Comparison of ENCODE assay signal across 8 mouse cellular contexts in the genomic region with DNA sequence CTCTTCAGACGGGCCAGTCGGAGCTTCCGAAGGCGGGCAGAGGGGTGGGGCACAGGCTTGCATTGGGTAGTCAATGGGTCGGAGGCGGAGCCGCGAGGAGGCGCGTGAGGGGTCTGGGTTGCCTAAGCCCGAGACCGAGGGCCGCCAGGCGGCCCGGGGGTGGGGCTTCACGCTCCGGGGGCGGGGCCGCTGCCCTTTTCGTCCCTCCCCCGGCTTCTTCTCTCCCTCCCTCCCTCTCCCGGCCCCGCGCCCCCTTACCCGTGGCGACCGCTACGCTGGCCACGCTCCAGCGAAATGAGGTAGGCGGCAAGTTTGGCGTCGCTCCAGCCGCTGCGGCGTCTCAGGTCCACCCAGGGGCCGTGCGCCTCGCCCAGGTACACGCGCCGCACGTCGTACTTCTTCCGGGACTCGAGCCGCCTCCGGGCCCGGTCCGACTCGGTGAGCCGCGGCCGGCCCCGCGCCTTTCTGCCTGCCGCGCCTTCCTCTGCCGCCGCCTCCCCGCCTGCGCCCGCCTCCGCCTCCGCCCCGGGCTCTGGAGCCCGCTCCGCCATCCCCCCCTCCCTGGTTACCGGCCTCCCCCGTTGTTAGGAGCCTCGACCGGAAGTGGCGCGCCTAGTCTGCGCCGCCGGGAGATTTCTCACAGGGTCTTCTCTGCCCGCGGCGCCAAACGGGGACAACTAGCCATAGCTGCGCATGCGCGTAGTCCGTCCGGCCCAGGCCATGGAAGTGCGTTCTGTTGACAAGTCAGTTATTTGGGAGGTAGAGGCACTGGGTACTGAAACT. TPM values are rescaled to one million over a fixed set of nuclear protein-coding genes. Genes with fewer than 3 reads are reported as not detected.
DNase-seq lines count a peak whose midpoint lies in the region; ATAC-seq and TF ChIP-seq lines count a peak whose summit lies in the region.

A gene (minus strand): TSS at position 469 of the 783 bp plus-strand sequence.
A gene (minus strand): TSS at position 586 of the 783 bp plus-strand sequence.

- H3K9ac ChIP-seq in embryonic facial prominence, embryonic 14.5 days (ENCODE audit: low read depth, low read length), result peak within 1 kb of the TSS; percentile 87
- peak within 1 kb of the TSS; percentile 92 for H3K9ac ChIP-seq in limb, embryonic 14.5 days (ENCODE audit: low read depth, low read length, severe bottlenecking)
- peak within 1 kb of the TSS; percentile 83 for H3K9ac ChIP-seq in midbrain, postnatal 0 days (replicated peaks; ENCODE audit: low read length, poor library complexity, severe bottlenecking)

- under 1% methylated on average over 50 of the region's 87 CpGs for WGBS in embryonic facial prominence, embryonic 14.5 days
- under 1% methylated on average over 54 of the region's 87 CpGs for WGBS in limb, embryonic 14.5 days
- WGBS in midbrain, postnatal 0 days, result under 1% methylated on average over 61 of the region's 87 CpGs

- peak within 1 kb of the TSS; percentile 59 for H3K4me2 ChIP-seq in embryonic facial prominence, embryonic 14.5 days (ENCODE audit: low read depth, low read length)
- H3K4me2 ChIP-seq in limb, embryonic 14.5 days (replicated peaks; ENCODE audit: low read depth, low read length, severe bottlenecking), result peak within 1 kb of the TSS; percentile 61
- H3K4me2 ChIP-seq in midbrain, postnatal 0 days (ENCODE audit: low read depth, low read length, poor library complexity, severe bottlenecking), result peak within 1 kb of the TSS; percentile 61

- H3K27ac ChIP-seq in embryonic facial prominence, embryonic 14.5 days (replicated peaks; ENCODE audit: low read depth, low read length), result peak within 1 kb of the TSS; percentile 97
- H3K27ac ChIP-seq in limb, embryonic 14.5 days (replicated peaks; ENCODE audit: low read depth, low read length), result peak within 1 kb of the TSS; percentile 98
- H3K27ac ChIP-seq in midbrain, postnatal 0 days (ENCODE audit: low read depth, low read length), result peak within 1 kb of the TSS; percentile 93

- peak; percentile 12; the same call in 1 of the 2 replicates for TF ChIP-seq POLR2A in limb, embryonic 14.5 days (IDR thresholded peaks at IDR 0.05; ENCODE audit: borderline replicate concordance, extremely low read depth, insufficient read depth, insufficient read length)

- H3K4me1 ChIP-seq in embryonic facial prominence, embryonic 14.5 days (ENCODE audit: control insufficient read depth, insufficient read depth, low read length), result peaks cover 3% of the 10 kb centered on the region; the same call in 1 of the 2 replicates
- H3K4me1 ChIP-seq in limb, embryonic 14.5 days (ENCODE audit: control insufficient read depth, insufficient read depth, low read length), result peaks cover 6% of the 10 kb centered on the region; the same call in 1 of the 2 replicates
- peaks cover 6% of the 10 kb centered on the region; the same call in 1 of the 2 replicates for H3K4me1 ChIP-seq in midbrain, postnatal 0 days (ENCODE audit: insufficient read depth, low read length)

- H3K36me3 ChIP-seq in embryonic facial prominence, embryonic 14.5 days (ENCODE audit: control insufficient read depth, insufficient read depth, low read length), result peaks cover 31% of the 10 kb centered on the region; the same call in 1 of the 2 replicates
- H3K36me3 ChIP-seq in limb, embryonic 14.5 days (ENCODE audit: control insufficient read depth, insufficient read depth, low read length), result peaks cover 26% of the 10 kb centered on the region
- peaks cover 25% of the 10 kb centered on the region for H3K36me3 ChIP-seq in midbrain, postnatal 0 days (ENCODE audit: insufficient read depth, low read length)

- ATAC-seq in embryonic facial prominence, embryonic 14.5 days (ENCODE audit: low read depth), result peak; percentile 98
- ATAC-seq in limb, embryonic 14.5 days (ENCODE audit: low FRiP score, low read depth), result peak; percentile 97
- peak; percentile 96 for ATAC-seq in midbrain, postnatal 0 days (ENCODE audit: low FRiP score)

- no peaks in the 10 kb centered on the region for H3K27me3 ChIP-seq in embryonic facial prominence, embryonic 14.5 days (replicated peaks; ENCODE audit: control insufficient read depth, insufficient read depth, low read length)
- H3K27me3 ChIP-seq in limb, embryonic 14.5 days (ENCODE audit: control insufficient read depth, insufficient read depth, low read length), result no peaks in the 10 kb centered on the region
- H3K27me3 ChIP-seq in midbrain, postnatal 0 days (ENCODE audit: insufficient read depth, low read length), result no peaks in the 10 kb centered on the region

- H3K9me3 ChIP-seq in embryonic facial prominence, embryonic 14.5 days (ENCODE audit: control insufficient read depth, low read length), result no peaks in the 10 kb centered on the region
- no peaks in the 10 kb centered on the region for H3K9me3 ChIP-seq in limb, embryonic 14.5 days (ENCODE audit: control insufficient read depth, low read length)
- H3K9me3 ChIP-seq in midbrain, postnatal 0 days (ENCODE audit: low read length), result no peaks in the 10 kb centered on the region

- H3K4me3 ChIP-seq in embryonic facial prominence, embryonic 14.5 days (ENCODE audit: low read depth, low read length), result peak within 1 kb of the TSS; percentile 67
- H3K4me3 ChIP-seq in limb, embryonic 14.5 days (replicated peaks; ENCODE audit: low read length), result peak within 1 kb of the TSS; percentile 85
- H3K4me3 ChIP-seq in midbrain, postnatal 0 days (ENCODE audit: low read depth, low read length), result peak within 1 kb of the TSS; percentile 71

- TF ChIP-seq CTCF in midbrain, postnatal 0 days (IDR thresholded peaks at IDR 0.05), result peak; percentile 46

- DNase-seq in 3T3-L1 (ENCODE audit: low read depth, low spot score), result peak; percentile 97
- peak; percentile 93 to 95 for DNase-seq in adrenal gland, postnatal 4 days (ENCODE audit: low spot score in 2 of 2)
- DNase-seq in embryonic facial prominence, embryonic 14.5 days (ENCODE audit: low spot score), result peak; percentile 98
- peak; percentile 95 for DNase-seq in heart, adult 8-10 months (ENCODE audit: low spot score)
- DNase-seq in kidney, adult 9 months, result peak; percentile 98
- peak; percentile 98 for DNase-seq in limb, embryonic 14.5 days (ENCODE audit: low spot score)
- peak; percentile 98 for DNase-seq in midbrain, postnatal 0 days (ENCODE audit: low spot score)
- DNase-seq in spleen, postnatal 14 days (ENCODE audit: low spot score in 2 of 2), result peak; percentile 89 to 94

RNA-seq across cellular contexts. Expression of the first gene that starts in this region (rescaled TPM):
- total RNA-seq in adrenal gland, postnatal 4 days (2021), result not detected
- not detected in 2 replicates for polyA plus RNA-seq in embryonic facial prominence, embryonic 14.5 days (2014; fragmentation: Nextera tagmentation; extraction: Ambion mirVana)
- under 1 TPM in 1 of 4 experiments, not detected in 3; 0.66 TPM for total RNA-seq in heart, adult 8-10 months (2022)
- polyA plus RNA-seq in limb, embryonic 14.5 days (2012; rRNA removed), result 0.28 TPM in 1 of 2 replicates, not detected in the other
- polyA plus RNA-seq in limb, embryonic 14.5 days (2014; fragmentation: Nextera tagmentation; extraction: Ambion mirVana), result not detected in 2 replicates
- 4.1 TPM in 1 of 2 replicates, not detected in the other for total RNA-seq in midbrain, postnatal 0 days (2014; rRNA removed)
- polyA plus RNA-seq in midbrain, postnatal 0 days (2015; fragmentation: Nextera tagmentation; extraction: Ambion mirVana), result 0.25 and 0.36 TPM in 2 replicates

RNA-seq across cellular contexts. Expression of the second gene that starts in this region (rescaled TPM):
- total RNA-seq in adrenal gland, postnatal 4 days (2021), result 10 to 100 TPM; 14.5 to 16.5 TPM
- 6.5 and 9.2 TPM in 2 replicates for polyA plus RNA-seq in embryonic facial prominence, embryonic 14.5 days (2014; fragmentation: Nextera tagmentation; extraction: Ambion mirVana)
- total RNA-seq in heart, adult 8-10 months (2022), result 1 to 10 TPM; 3.0 to 5.0 (median 4.7) TPM
- polyA plus RNA-seq in limb, embryonic 14.5 days (2012; rRNA removed), result 31.2 and 33.7 TPM in 2 replicates
- 8.1 and 8.7 TPM in 2 replicates for polyA plus RNA-seq in limb, embryonic 14.5 days (2014; fragmentation: Nextera tagmentation; extraction: Ambion mirVana)
- 30.0 and 33.1 TPM in 2 replicates for total RNA-seq in midbrain, postnatal 0 days (2014; rRNA removed)
- 14.2 and 15.1 TPM in 2 replicates for polyA plus RNA-seq in midbrain, postnatal 0 days (2015; fragmentation: Nextera tagmentation; extraction: Ambion mirVana)

Comparison
In these comparisons a context has a peak if more than half of its experiments do, and no peak if none do; other contexts are left out.
1. Peak in every context shown above with its lines: DNase-seq, ATAC-seq, H3K4me3 ChIP-seq and H3K27ac ChIP-seq.